Mouse (Mus musculus): Measurements from ENCODE around the gene Fndc5. TPM values are rescaled to one million over a fixed set of nuclear protein-coding genes. Genes with fewer than 3 reads are reported as not detected.

Fndc5 gene
- polyA plus RNA-seq, 1 experiment, result 0.87 TPM

DNA sequence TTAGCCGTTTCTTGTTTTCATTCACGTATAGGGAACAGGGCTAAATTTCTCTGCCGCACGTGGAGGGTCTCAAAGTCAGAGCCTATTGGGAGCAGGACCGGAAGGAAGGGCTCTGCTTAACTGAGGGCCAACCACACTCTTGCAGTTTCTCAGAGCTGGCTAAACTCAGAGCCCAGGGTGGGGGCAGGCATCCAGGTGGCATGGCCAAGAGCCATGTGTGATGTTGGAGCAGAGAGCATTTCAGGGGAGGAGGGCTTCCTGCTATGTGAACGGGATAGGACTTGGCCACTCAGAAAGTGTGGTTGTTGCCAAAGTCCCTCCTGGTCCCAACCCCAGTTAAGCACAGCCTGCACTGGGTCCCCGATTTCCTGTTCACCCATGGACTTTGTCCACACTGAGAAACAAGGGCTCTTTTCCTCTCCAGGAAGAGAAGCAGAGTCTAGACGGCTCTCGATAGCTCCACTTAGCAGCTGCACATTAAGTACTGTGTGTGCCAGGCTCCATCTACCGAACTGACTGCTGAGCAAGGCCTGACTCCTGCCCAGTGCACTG, 29.4 kb upstream of the Fndc5 start:
- Histone ChIP-seq H3K27me3 (ENCODE audit: control insufficient read depth, insufficient read depth, low read length) (no peaks in the 10 kb centered on the region), H3K36me3 (ENCODE audit: control insufficient read depth, insufficient read depth, low read length) (peaks cover 35% of the 10 kb centered on the region), H3K27ac (ENCODE audit: insufficient read depth, low read depth, low read length) (peak overlapping the region; percentile 91), H3K4me1 (ENCODE audit: control insufficient read depth, insufficient read depth, insufficient read length, low read length) (peaks cover 38% of the 10 kb centered on the region), H3K4me3 (ENCODE audit: low read depth, low read length) (peak overlapping the region; percentile 55)
- TF ChIP-seq POLR2A (IDR thresholded peaks at IDR 0.05; ENCODE audit: low read depth, low read length) (peak; percentile 59; the same call in 1 of the 2 replicates), CTCF (IDR thresholded peaks at IDR 0.05; ENCODE audit: extremely low read depth, insufficient read length, insufficient replicate concordance, low read depth, low read length) (no peak)
- 16% methylated on average over 10 of the region's 10 CpGs for WGBS

DNA sequence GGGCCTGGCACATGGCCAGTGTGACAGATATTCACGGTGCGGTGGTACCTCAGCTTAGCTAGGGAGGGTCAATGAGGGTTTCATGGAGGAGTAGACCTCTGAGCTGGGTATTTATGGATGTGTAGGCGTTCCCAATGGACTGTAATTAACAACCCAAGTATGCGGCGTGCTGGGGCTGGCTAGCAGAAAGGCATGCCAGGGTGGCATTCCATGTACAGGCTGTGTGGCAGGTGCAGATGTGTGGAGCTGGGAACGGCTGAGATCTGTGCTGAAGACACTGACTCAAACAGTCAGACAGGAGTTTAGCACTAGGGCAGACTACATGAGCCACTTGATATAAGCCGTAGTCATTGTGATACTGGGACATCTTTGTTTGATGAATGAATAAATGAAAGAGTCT, 28.2 kb upstream of the Fndc5 start:
- H3K27ac ChIP-seq (ENCODE audit: insufficient read depth, low read depth, low read length), result 0 out of 2 replicates have a peak overlapping the region, but pooled peaks have one; percentile 5
- 37% methylated on average over 7 of the region's 7 CpGs for WGBS
- H3K27me3 ChIP-seq (ENCODE audit: control insufficient read depth, insufficient read depth, low read length), result no peaks in the 10 kb centered on the region

GRCm38 (mm10) chr4:129110804-129111203, 26.0 kb upstream of the Fndc5 start:
- Histone ChIP-seq H3K4me1 (ENCODE audit: control insufficient read depth, insufficient read depth, insufficient read length, low read length) (peaks cover 28% of the 10 kb centered on the region), H3K27me3 (ENCODE audit: control insufficient read depth, insufficient read depth, low read length) (no peaks in the 10 kb centered on the region), H3K4me3 (ENCODE audit: low read depth, low read length) (no peak overlapping the region), H3K27ac (ENCODE audit: insufficient read depth, low read depth, low read length) (peak overlapping the region; percentile 32; the same call in 1 of the 2 replicates), H3K36me3 (ENCODE audit: control insufficient read depth, insufficient read depth, low read length) (peaks cover 40% of the 10 kb centered on the region)
- TF ChIP-seq CTCF (IDR thresholded peaks at IDR 0.05; ENCODE audit: extremely low read depth, insufficient read length, insufficient replicate concordance, low read depth, low read length) (no peak), POLR2A (IDR thresholded peaks at IDR 0.05; ENCODE audit: low read depth, low read length) (no peak)
- 73% methylated on average over 6 of the region's 6 CpGs for WGBS

More for the DNA sequence above, 28.2 kb upstream of the Fndc5 start:
- peaks cover 39% of the 10 kb centered on the region for H3K4me1 ChIP-seq (ENCODE audit: control insufficient read depth, insufficient read depth, insufficient read length, low read length)
- peaks cover 40% of the 10 kb centered on the region for H3K36me3 ChIP-seq (ENCODE audit: control insufficient read depth, insufficient read depth, low read length)
- no peak for TF ChIP-seq CTCF (IDR thresholded peaks at IDR 0.05; ENCODE audit: extremely low read depth, insufficient read length, insufficient replicate concordance, low read depth, low read length)
- TF ChIP-seq POLR2A (IDR thresholded peaks at IDR 0.05; ENCODE audit: low read depth, low read length), result no peak
- peak overlapping the region; percentile 55 for H3K4me3 ChIP-seq (ENCODE audit: low read depth, low read length)

GRCm38 (mm10) chr4:129111350-129111749, 25.4 kb upstream of the Fndc5 start:
- TF ChIP-seq POLR2A (IDR thresholded peaks at IDR 0.05; ENCODE audit: low read depth, low read length) (no peak), CTCF (IDR thresholded peaks at IDR 0.05; ENCODE audit: extremely low read depth, insufficient read length, insufficient replicate concordance, low read depth, low read length) (peak; percentile 60; the same call in 1 of the 2 replicates)
- no peaks in the 10 kb centered on the region for H3K27me3 ChIP-seq (ENCODE audit: control insufficient read depth, insufficient read depth, low read length)
- H3K4me3 ChIP-seq (ENCODE audit: low read depth, low read length), result no peak overlapping the region
- peaks cover 28% of the 10 kb centered on the region for H3K4me1 ChIP-seq (ENCODE audit: control insufficient read depth, insufficient read depth, insufficient read length, low read length)
- peaks cover 40% of the 10 kb centered on the region for H3K36me3 ChIP-seq (ENCODE audit: control insufficient read depth, insufficient read depth, low read length)
- WGBS, result 55% methylated on average over 11 of the region's 11 CpGs
- no peak overlapping the region for H3K27ac ChIP-seq (ENCODE audit: insufficient read depth, low read depth, low read length)

DNA sequence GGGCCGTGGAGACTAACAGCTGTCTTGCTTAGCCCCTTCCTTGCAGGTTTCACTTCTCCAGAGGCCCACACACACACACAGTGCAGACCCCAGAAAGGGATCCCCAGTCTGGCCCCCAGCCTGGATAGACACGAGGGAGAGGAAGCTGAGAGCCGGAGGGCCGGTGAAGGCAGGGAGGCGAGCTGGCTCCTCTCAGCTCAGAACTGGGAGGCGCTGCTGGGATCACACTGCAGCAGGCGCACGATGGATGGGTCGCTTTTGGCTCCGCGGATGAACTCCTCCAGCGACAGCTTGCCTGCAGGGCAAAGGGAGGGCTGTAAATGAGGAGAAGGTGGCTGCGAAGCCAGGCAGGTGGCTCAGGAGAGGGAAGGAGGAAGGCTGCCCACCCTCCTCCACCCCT, 24.6 kb upstream of the Fndc5 start:
- H3K27ac ChIP-seq (ENCODE audit: insufficient read depth, low read depth, low read length), result no peak overlapping the region
- no peaks in the 10 kb centered on the region for H3K27me3 ChIP-seq (ENCODE audit: control insufficient read depth, insufficient read depth, low read length)
- H3K36me3 ChIP-seq (ENCODE audit: control insufficient read depth, insufficient read depth, low read length), result peaks cover 40% of the 10 kb centered on the region
- no peak for TF ChIP-seq CTCF (IDR thresholded peaks at IDR 0.05; ENCODE audit: extremely low read depth, insufficient read length, insufficient replicate concordance, low read depth, low read length)
- TF ChIP-seq POLR2A (IDR thresholded peaks at IDR 0.05; ENCODE audit: low read depth, low read length), result no peak
- H3K4me3 ChIP-seq (ENCODE audit: low read depth, low read length), result no peak overlapping the region
- peaks cover 28% of the 10 kb centered on the region for H3K4me1 ChIP-seq (ENCODE audit: control insufficient read depth, insufficient read depth, insufficient read length, low read length)
- 75% methylated on average over 13 of the region's 13 CpGs for WGBS

GRCm38 (mm10) chr4:129113083-129113988, 23.5 kb upstream of the Fndc5 start:
- peaks cover 37% of the 10 kb centered on the region for H3K36me3 ChIP-seq (ENCODE audit: control insufficient read depth, insufficient read depth, low read length)
- WGBS, result 40% methylated on average over 28 of the region's 28 CpGs
- H3K4me3 ChIP-seq (ENCODE audit: low read depth, low read length), result no peak overlapping the region
- no peaks in the 10 kb centered on the region for H3K27me3 ChIP-seq (ENCODE audit: control insufficient read depth, insufficient read depth, low read length)
- no peak overlapping the region for H3K27ac ChIP-seq (ENCODE audit: insufficient read depth, low read depth, low read length)
- H3K4me1 ChIP-seq (ENCODE audit: control insufficient read depth, insufficient read depth, insufficient read length, low read length), result peaks cover 23% of the 10 kb centered on the region
- TF ChIP-seq CTCF (IDR thresholded peaks at IDR 0.05; ENCODE audit: extremely low read depth, insufficient read length, insufficient replicate concordance, low read depth, low read length) (peak; percentile 93), POLR2A (IDR thresholded peaks at IDR 0.05; ENCODE audit: low read depth, low read length) (no peak)

GRCm38 (mm10) chr4:129116703-129117102, 20.1 kb upstream of the Fndc5 start:
- no peak overlapping the region for H3K27ac ChIP-seq (ENCODE audit: insufficient read depth, low read depth, low read length)
- TF ChIP-seq CTCF (IDR thresholded peaks at IDR 0.05; ENCODE audit: extremely low read depth, insufficient read length, insufficient replicate concordance, low read depth, low read length) (no peak), POLR2A (IDR thresholded peaks at IDR 0.05; ENCODE audit: low read depth, low read length) (no peak)
- WGBS, result 91% methylated on average over 8 of the region's 8 CpGs
- no peak overlapping the region for H3K4me3 ChIP-seq (ENCODE audit: low read depth, low read length)
- peaks cover 12% of the 10 kb centered on the region for H3K36me3 ChIP-seq (ENCODE audit: control insufficient read depth, insufficient read depth, low read length)
- peaks cover 14% of the 10 kb centered on the region for H3K27me3 ChIP-seq (ENCODE audit: control insufficient read depth, insufficient read depth, low read length)
- H3K4me1 ChIP-seq (ENCODE audit: control insufficient read depth, insufficient read depth, insufficient read length, low read length), result peaks cover 6% of the 10 kb centered on the region

Measured in small intestine, adult 2 months (tissue).